In genomic region chr5:148452909-148453632, GRCm38 (mm10) we compare ENCODE assay signal across 12 mouse cellular contexts. TPM values are rescaled to one million over a fixed set of nuclear protein-coding genes. Genes with fewer than 3 reads are reported as not detected.
DNase-seq lines count a peak whose midpoint lies in the region; ATAC-seq and TF ChIP-seq lines count a peak whose summit lies in the region.
"Had no signal": no experiment of that assay in that cellular context is flagged by ENCODE, and none has a peak within 500 bp of the region (broad histone marks: within the 10 kb centered on the region; RNA-seq: fewer than 3 reads in every experiment).

No protein-coding gene starts in this region.

- no peak overlapping the region for H3K9ac ChIP-seq in liver, adult 2 months (ENCODE audit: low read depth, low read length)
- no peak overlapping the region for H3K9ac ChIP-seq in liver, postnatal 0 days (replicated peaks)
- H3K9ac ChIP-seq in forebrain, embryonic 15.5 days (replicated peaks): no peak overlapping the region
- H3K9ac ChIP-seq in hindbrain, embryonic 15.5 days: no peak overlapping the region
- H3K9ac ChIP-seq: intestine, embryonic 15.5 days; liver, embryonic 13.5 days; stomach, embryonic 15.5 days had no signal

- TF ChIP-seq EP300 in liver, postnatal 0 days (IDR thresholded peaks at IDR 0.05; ENCODE audit: low read depth): no peak

- 81% methylated on average over 17 of the region's 17 CpGs for WGBS in liver, adult 2 months
- 69% methylated on average over 17 of the region's 17 CpGs for WGBS in liver, postnatal 0 days (ENCODE audit: insufficient replicate concordance)
- WGBS in forebrain, embryonic 15.5 days: 54% methylated on average over 17 of the region's 17 CpGs
- WGBS in hindbrain, embryonic 15.5 days: 41% methylated on average over 17 of the region's 17 CpGs

- H3K9me3 ChIP-seq in liver, postnatal 0 days (ENCODE audit: low read length): no peaks in the 10 kb centered on the region
- H3K9me3 ChIP-seq in forebrain, embryonic 15.5 days: no peaks in the 10 kb centered on the region
- no peaks in the 10 kb centered on the region for H3K9me3 ChIP-seq in hindbrain, embryonic 15.5 days
- H3K9me3 ChIP-seq: intestine, embryonic 15.5 days; liver, embryonic 13.5 days; stomach, embryonic 15.5 days had no signal

- no peak for TF ChIP-seq POLR2A in liver, adult 2 months (IDR thresholded peaks at IDR 0.05; ENCODE audit: extremely low read depth, insufficient read depth, low read length)

- intact Hi-C loops in gastrocnemius, adult 2 months (cut with DNase I): loop anchor here (5.0 kb wide), 1 partner anchor 339 kb away; no protein-coding TSS in a partner anchor

- no peaks in the 10 kb centered on the region for H3K4me1 ChIP-seq in liver, adult 2 months (ENCODE audit: control insufficient read depth, insufficient read depth, low read length)
- no peaks in the 10 kb centered on the region for H3K4me1 ChIP-seq in liver, postnatal 0 days (ENCODE audit: insufficient read depth)
- H3K4me1 ChIP-seq in forebrain, embryonic 15.5 days: peaks cover 16% of the 10 kb centered on the region
- H3K4me1 ChIP-seq in hindbrain, embryonic 15.5 days (replicated peaks): peaks cover 19% of the 10 kb centered on the region
- H3K4me1 ChIP-seq: stomach, embryonic 15.5 days had no signal

- DNase-seq in liver, adult 2 months (ENCODE audit: extremely low read depth, low read depth, low spot score): peak; percentile 14
- DNase-seq in liver, postnatal 0 days: no peak
- peak; percentile 34 for DNase-seq in retina, embryonic 14.5 days (ENCODE audit: low spot score)
- no peak for DNase-seq in heart, adult 9 months (ENCODE audit: low spot score in 2 of 2)
- DNase-seq in gastrocnemius, adult 2 months: no peak
- DNase-seq: liver, embryonic 13.5 days; lung, postnatal 14 days had no signal

- no peak for ATAC-seq in liver, postnatal 0 days
- ATAC-seq in forebrain, embryonic 15.5 days (replicated peaks): 0 out of 2 replicates have a peak, but pooled peaks have one; percentile 17
- ATAC-seq in hindbrain, embryonic 15.5 days (ENCODE audit: low FRiP score, low read depth): 0 out of 2 replicates have a peak, but pooled peaks have one; percentile 42
- ATAC-seq: intestine, embryonic 15.5 days had no signal

- H3K27me3 ChIP-seq in liver, adult 2 months (ENCODE audit: control insufficient read depth, insufficient read depth, low read length): no peaks in the 10 kb centered on the region
- no peaks in the 10 kb centered on the region for H3K27me3 ChIP-seq in liver, postnatal 0 days (ENCODE audit: insufficient read depth, low read length)
- H3K27me3 ChIP-seq in forebrain, embryonic 15.5 days: no peaks in the 10 kb centered on the region
- no peaks in the 10 kb centered on the region for H3K27me3 ChIP-seq in hindbrain, embryonic 15.5 days
- H3K27me3 ChIP-seq: intestine, embryonic 15.5 days; liver, embryonic 13.5 days; stomach, embryonic 15.5 days had no signal

- H3K4me3 ChIP-seq in liver, adult 2 months (ENCODE audit: insufficient read depth, low read depth, low read length): no peak overlapping the region
- H3K4me3 ChIP-seq in liver, postnatal 0 days (ENCODE audit: low read depth, low read length): no peak overlapping the region
- no peak overlapping the region for H3K4me3 ChIP-seq in forebrain, embryonic 15.5 days
- H3K4me3 ChIP-seq in hindbrain, embryonic 15.5 days: no peak overlapping the region
- H3K4me3 ChIP-seq in gastrocnemius, adult 2 months: no peak overlapping the region
- H3K4me3 ChIP-seq: intestine, embryonic 15.5 days; liver, embryonic 13.5 days; stomach, embryonic 15.5 days had no signal

- TF ChIP-seq CTCF in liver, adult 2 months (IDR thresholded peaks at IDR 0.05; ENCODE audit: low read depth, low read length): no peak
- no peak for TF ChIP-seq CTCF in liver, postnatal 0 days (IDR thresholded peaks at IDR 0.05; ENCODE audit: low read depth)
- TF ChIP-seq CTCF in gastrocnemius, adult 2 months (IDR thresholded peaks at IDR 0.05): no peak

- H3K36me3 ChIP-seq in liver, adult 2 months (ENCODE audit: control insufficient read depth, insufficient read depth, low read length): no peaks in the 10 kb centered on the region
- H3K36me3 ChIP-seq in liver, postnatal 0 days (replicated peaks; ENCODE audit: insufficient read depth, low read length): no peaks in the 10 kb centered on the region
- H3K36me3 ChIP-seq in forebrain, embryonic 15.5 days: no peaks in the 10 kb centered on the region
- H3K36me3 ChIP-seq in hindbrain, embryonic 15.5 days: no peaks in the 10 kb centered on the region
- H3K36me3 ChIP-seq: intestine, embryonic 15.5 days; liver, embryonic 13.5 days; stomach, embryonic 15.5 days had no signal

- no peaks in the 10 kb centered on the region for H3K79me2 ChIP-seq in liver, adult 2 months (ENCODE audit: control insufficient read depth, insufficient read depth, low read length)

- no peak overlapping the region for H3K27ac ChIP-seq in liver, adult 2 months (replicated peaks; ENCODE audit: insufficient read depth, low read depth, low read length)
- no peak overlapping the region for H3K27ac ChIP-seq in liver, postnatal 0 days (ENCODE audit: low read depth)
- peak overlapping the region; percentile 60; the same call in 1 of the 2 replicates for H3K27ac ChIP-seq in forebrain, embryonic 15.5 days (replicated peaks)
- peak overlapping the region; percentile 75 for H3K27ac ChIP-seq in hindbrain, embryonic 15.5 days (replicated peaks)
- no peak overlapping the region for H3K27ac ChIP-seq in gastrocnemius, adult 2 months
- H3K27ac ChIP-seq: intestine, embryonic 15.5 days; kidney, postnatal 0 days; liver, embryonic 13.5 days; stomach, embryonic 15.5 days had no signal

- no peak overlapping the region for H3K4me2 ChIP-seq in liver, postnatal 0 days (ENCODE audit: low read depth, low read length)
- H3K4me2 ChIP-seq in forebrain, embryonic 15.5 days (replicated peaks): no peak overlapping the region; the same call in 1 of the 2 replicates
- H3K4me2 ChIP-seq in hindbrain, embryonic 15.5 days: peak overlapping the region; percentile 34
- H3K4me2 ChIP-seq: intestine, embryonic 15.5 days; liver, embryonic 13.5 days; stomach, embryonic 15.5 days had no signal

RNA-seq across cellular contexts. Expression of gene Slc7a1, which starts 53.4 kb away (rescaled TPM):
- total RNA-seq in liver, adult 2 months (2014; rRNA removed): 0.18 and 1.2 TPM in 2 replicates
- 0.23 and 0.27 TPM in 2 replicates for polyA plus RNA-seq in liver, adult 2 months (2012; rRNA removed)
- 6.4 and 6.5 TPM in 2 replicates for polyA plus RNA-seq in liver, postnatal 0 days (2015; fragmentation: Nextera tagmentation; extraction: Ambion mirVana)
- polyA plus RNA-seq in forebrain, embryonic 15.5 days (2015; fragmentation: Nextera tagmentation; extraction: Ambion mirVana): 32.4 and 37.5 TPM in 2 replicates
- polyA plus RNA-seq in hindbrain, embryonic 15.5 days (2015; fragmentation: Nextera tagmentation; extraction: Ambion mirVana): 45.9 and 48.5 TPM in 2 replicates
- total RNA-seq in gastrocnemius, adult 2 months (2021): 1 to 10 TPM; 2.4 to 3.0 TPM

Comparison
In these comparisons a context has a peak if more than half of its experiments do, and no peak if none do; other contexts are left out.
1. DNase-seq: peak in liver, adult 2 months (single experiment) and retina, embryonic 14.5 days (single experiment); none in liver, postnatal 0 days (single experiment), heart, adult 9 months (0 of 2) and gastrocnemius, adult 2 months (single experiment).
2. H3K27ac ChIP-seq: peak in forebrain, embryonic 15.5 days (single experiment) and hindbrain, embryonic 15.5 days (single experiment); none in liver, adult 2 months (single experiment), liver, postnatal 0 days (single experiment) and gastrocnemius, adult 2 months (single experiment).